21 mouse cellular contexts compared by ENCODE assay signal in genomic region chrX:37184401-37184800, GRCm38 (mm10). TPM values are rescaled to one million over a fixed set of nuclear protein-coding genes. Genes with fewer than 3 reads are reported as not detected.
"Had no signal": no experiment of that assay in that cellular context is flagged by ENCODE, and none has a peak within 500 bp of the region (broad histone marks: within the 10 kb centered on the region; RNA-seq: fewer than 3 reads in every experiment).

No protein-coding gene starts in this region.

RNA-seq across cellular contexts. Expression of gene Akap14, which starts 15.8 kb away (rescaled TPM):
- total RNA-seq: left cerebral cortex, adult 2 months; left cerebral cortex, postnatal 10 days; left cerebral cortex, postnatal 36 days; liver, adult 2 months; megakaryocyte, adult 5-6 weeks had no signal
- polyA plus RNA-seq: limb, embryonic 11.5 days; limb, embryonic 14.5 days; liver, adult 2 months; liver, embryonic 13.5 days; macrophage had no signal

RNA-seq across cellular contexts. Expression of gene Gm9, which starts 26.4 kb away (rescaled TPM):
- total RNA-seq: layer of hippocampus, adult 8-10 months; layer of hippocampus, postnatal 10 days; layer of hippocampus, postnatal 36 days; left cerebral cortex, adult 2 months; left cerebral cortex, postnatal 10 days; left cerebral cortex, postnatal 36 days; liver, adult 2 months; megakaryocyte, adult 5-6 weeks had no signal
- polyA plus RNA-seq: kidney, embryonic 15.5 days; limb, embryonic 11.5 days; limb, embryonic 14.5 days; liver, adult 2 months; liver, embryonic 13.5 days; liver, embryonic 16.5 days; lung, adult 2 months; macrophage; midbrain, embryonic 12.5 days; midbrain, embryonic 15.5 days; neural tube, embryonic 12.5 days; neural tube, embryonic 15.5 days; stomach, embryonic 15.5 days; thymus, postnatal 0 days had no signal

RNA-seq across cellular contexts. Expression of gene Rhox1, which starts 37.7 kb away (rescaled TPM):
- total RNA-seq: layer of hippocampus, adult 8-10 months; layer of hippocampus, postnatal 10 days; layer of hippocampus, postnatal 36 days; left cerebral cortex, adult 2 months; left cerebral cortex, postnatal 10 days; left cerebral cortex, postnatal 36 days; liver, adult 2 months; megakaryocyte, adult 5-6 weeks had no signal
- polyA plus RNA-seq: kidney, embryonic 15.5 days; limb, embryonic 11.5 days; limb, embryonic 14.5 days; liver, adult 2 months; liver, embryonic 13.5 days; liver, embryonic 16.5 days; lung, adult 2 months; macrophage; midbrain, embryonic 12.5 days; midbrain, embryonic 15.5 days; neural tube, embryonic 12.5 days; neural tube, embryonic 15.5 days; stomach, embryonic 15.5 days; thymus, postnatal 0 days had no signal
